Mouse (Mus musculus): ENCODE results near the gene Fam219a.

Gene Fam219a

GRCm38 (mm10) chr4:41553116-41553515 lies 16.2 kb downstream of the Fam219a start:
- no peak for DNase-seq (ENCODE audit: low spot score)

GRCm38 (mm10) chr4:41552529-41552928 lies 16.8 kb downstream of the Fam219a start:
- DNase-seq (ENCODE audit: low spot score) = peak; percentile 53

- DNase-seq (ENCODE audit: low spot score) = no peak
These were observed 22.3 kb downstream of the Fam219a start for GRCm38 (mm10) chr4:41547086-41547485.

GRCm38 (mm10) chr4:41545985-41546384 lies 23.4 kb downstream of the Fam219a start:
- DNase-seq (ENCODE audit: low spot score) = no peak

- no peak for DNase-seq (ENCODE audit: low spot score)
These were observed 27.2 kb downstream of the Fam219a start for GRCm38 (mm10) chr4:41542136-41542535.

- no peak for DNase-seq (ENCODE audit: low spot score)
These were observed 34.5 kb downstream of the Fam219a start for GRCm38 (mm10) chr4:41534866-41535265.

- DNase-seq (ENCODE audit: low spot score) = no peak
These were observed 36.9 kb downstream of the Fam219a start for GRCm38 (mm10) chr4:41532420-41532819.

- DNase-seq (ENCODE audit: low spot score) = no peak
These were observed 41.3 kb downstream of the Fam219a start for GRCm38 (mm10) chr4:41527996-41528395.

- DNase-seq (ENCODE audit: low spot score) = no peak
These were observed 42.3 kb downstream of the Fam219a start for GRCm38 (mm10) chr4:41527076-41527475.

GRCm38 (mm10) chr4:41526553-41526952 lies 42.8 kb downstream of the Fam219a start:
- no peak for DNase-seq (ENCODE audit: low spot score)

GRCm38 (mm10) chr4:41524829-41525228 lies 44.5 kb downstream of the Fam219a start:
- DNase-seq (ENCODE audit: low spot score) = no peak

- DNase-seq (ENCODE audit: low spot score) = no peak
These were observed 45.5 kb downstream of the Fam219a start for GRCm38 (mm10) chr4:41523839-41524238.

GRCm38 (mm10) chr4:41522788-41523187 lies 46.5 kb downstream of the Fam219a start:
- DNase-seq (ENCODE audit: low spot score) = no peak

GRCm38 (mm10) chr4:41522136-41522535 lies 47.2 kb downstream of the Fam219a start:
- DNase-seq (ENCODE audit: low spot score) = no peak

GRCm38 (mm10) chr4:41520641-41521040 lies 48.7 kb downstream of the Fam219a start:
- no peak for DNase-seq (ENCODE audit: low spot score)

- no peak for DNase-seq (ENCODE audit: low spot score)
These were observed 50.1 kb downstream of the Fam219a start for GRCm38 (mm10) chr4:41519195-41519594.

GRCm38 (mm10) chr4:41518349-41518748 lies 51.0 kb downstream of the Fam219a start:
- no peak for DNase-seq (ENCODE audit: low spot score)

- no peak for DNase-seq (ENCODE audit: low spot score)
These were observed 52.1 kb downstream of the Fam219a start, which contains the start of gene 1110017D15Rik for GRCm38 (mm10) chr4:41517233-41517632. Gene 1110017D15Rik (minus strand): TSS chr4:41517333.

GRCm38 (mm10) chr4:41513714-41514113 lies 55.6 kb downstream of the Fam219a start:
- no peak for DNase-seq (ENCODE audit: low spot score)

GRCm38 (mm10) chr4:41513309-41513708 lies 56.0 kb downstream of the Fam219a start:
- DNase-seq (ENCODE audit: low spot score) = no peak

- DNase-seq (ENCODE audit: low spot score) = no peak
These were observed 61.3 kb downstream of the Fam219a start for GRCm38 (mm10) chr4:41507998-41508397.

- DNase-seq (ENCODE audit: low spot score) = no peak
These were observed 61.9 kb downstream of the Fam219a start for GRCm38 (mm10) chr4:41507326-41507924.

GRCm38 (mm10) chr4:41506906-41507305 lies 62.4 kb downstream of the Fam219a start:
- DNase-seq (ENCODE audit: low spot score) = peak; percentile 86

- DNase-seq (ENCODE audit: low spot score) = no peak
These were observed 63.2 kb downstream of the Fam219a start for GRCm38 (mm10) chr4:41506156-41506555.
